Mouse (Mus musculus) splenic B cell, adult 2 months (primary cell): ENCODE measurements at regions not wholly inside any gene's neighbourhood (a gene's known extent, or its start where the extent isn't known, plus 50 kb on each side); places are given as distances from the start of the nearest gene placed in this dataset.
"Not testable (repeated sequence)": the region's sequence is repeated elsewhere in the genome, so short reads cannot be mapped to it uniquely, and the experiment has no call there.

Experiments used
- DNase-seq: peaks from one replicate; pipeline ENCODE4 v3.0.0-alpha.2; 2011; ENCODE audit warnings: low read depth, low spot score
- H3K27me3 ChIP-seq: 2 replicates; pipeline ENCODE4 v1.6.1; 2012; ENCODE audit warnings: mild to moderate bottlenecking, low read length, moderate library complexity, mixed read lengths; ENCODE audit not compliant: control insufficient read depth, poor library complexity, insufficient read depth, severe bottlenecking
- H3K36me3 ChIP-seq: 2 replicates; pipeline ENCODE4 v1.6.1; 2012; ENCODE audit warnings: mild to moderate bottlenecking, low read length, moderate library complexity, mixed read lengths; ENCODE audit not compliant: control insufficient read depth, poor library complexity, insufficient read depth, severe bottlenecking

GRCm38 (mm10) chr4:8084954-8085639 is 153.7 kb downstream of the Car8 start:
- Histone ChIP-seq H3K27me3 (no peaks in the 10 kb centered on the region), H3K36me3 (no peaks in the 10 kb centered on the region)
- peak; percentile 34 for DNase-seq

- DNase-seq = no peak
- Histone ChIP-seq H3K36me3 (no peaks in the 10 kb centered on the region), H3K27me3 (no peaks in the 10 kb centered on the region)
Observed at GRCm38 (mm10) chr4:8079349-8079748, 159.5 kb downstream of the Car8 start.

- Histone ChIP-seq H3K36me3 (no peaks in the 10 kb centered on the region), H3K27me3 (no peaks in the 10 kb centered on the region)
- DNase-seq = no peak
Observed at GRCm38 (mm10) chr4:8072989-8073573, 165.8 kb downstream of the Car8 start.

- not testable (repeated sequence) for H3K36me3 ChIP-seq, DNase-seq, H3K27me3 ChIP-seq
Observed at GRCm38 (mm10) chr4:8070693-8071092, 168.1 kb downstream of the Car8 start.

- Histone ChIP-seq H3K36me3 (no peaks in the 10 kb centered on the region), H3K27me3 (no peaks in the 10 kb centered on the region)
- no peak for DNase-seq
Observed at GRCm38 (mm10) chr4:8068086-8068485, 170.8 kb downstream of the Car8 start.

GRCm38 (mm10) chr4:8041776-8042175 is 197.1 kb downstream of the Car8 start:
- Histone ChIP-seq H3K27me3 (no peaks in the 10 kb centered on the region), H3K36me3 (no peaks in the 10 kb centered on the region)
- no peak for DNase-seq

- DNase-seq = no peak
- Histone ChIP-seq H3K36me3 (no peaks in the 10 kb centered on the region), H3K27me3 (no peaks in the 10 kb centered on the region)
Observed at GRCm38 (mm10) chr4:8037863-8038262, 201.0 kb downstream of the Car8 start.

- not testable (repeated sequence) for H3K27me3 ChIP-seq, DNase-seq
Observed at GRCm38 (mm10) chr4:8033402-8033801, 205.4 kb downstream of the Car8 start.

GRCm38 (mm10) chr4:8005155-8005554 is 233.7 kb downstream of the Car8 start:
- Histone ChIP-seq H3K27me3 (no peaks in the 10 kb centered on the region), H3K36me3 (no peaks in the 10 kb centered on the region)
- DNase-seq = peak; percentile 68

More at GRCm38 (mm10) chr4:8033402-8033801, 205.4 kb downstream of the Car8 start:
- not testable (repeated sequence) for H3K36me3 ChIP-seq

- no peaks in the 10 kb centered on the region for H3K36me3 ChIP-seq
- no peaks in the 10 kb centered on the region for H3K27me3 ChIP-seq
- no peak for DNase-seq
Observed at GRCm38 (mm10) chr4:7997575-7997953, 241.3 kb downstream of the Car8 start.

GRCm38 (mm10) chr4:7996923-7997574 is 241.8 kb downstream of the Car8 start:
- H3K27me3 ChIP-seq = no peaks in the 10 kb centered on the region
- H3K36me3 ChIP-seq = no peaks in the 10 kb centered on the region
- no peak for DNase-seq

GRCm38 (mm10) chr4:7992944-7993343 is 245.9 kb downstream of the Car8 start:
- no peaks in the 10 kb centered on the region for H3K36me3 ChIP-seq
- DNase-seq = peak; percentile 22
- no peaks in the 10 kb centered on the region for H3K27me3 ChIP-seq

GRCm38 (mm10) chr4:7987781-7988180 is 251.1 kb downstream of the Car8 start:
- Histone ChIP-seq H3K36me3 (no peaks in the 10 kb centered on the region), H3K27me3 (no peaks in the 10 kb centered on the region)
- peak; percentile 13 for DNase-seq

GRCm38 (mm10) chr4:7987346-7987745 is 251.5 kb downstream of the Car8 start:
- Histone ChIP-seq H3K27me3 (no peaks in the 10 kb centered on the region), H3K36me3 (no peaks in the 10 kb centered on the region)
- no peak for DNase-seq

- Histone ChIP-seq H3K27me3 (no peaks in the 10 kb centered on the region), H3K36me3 (no peaks in the 10 kb centered on the region)
- no peak for DNase-seq
Observed at GRCm38 (mm10) chr4:7984814-7985213, 254.0 kb downstream of the Car8 start.
